Mouse (Mus musculus) spleen, adult 2 months (tissue): ENCODE measurements around the gene Arhgap21. TPM values are rescaled to one million over a fixed set of nuclear protein-coding genes. Genes with fewer than 3 reads are reported as not detected.

Experiments used
- DNase-seq, 2 experiments: peaks; one replicate each; pipeline versions ENCODE4 v3.0.0 to v3.0.0-alpha.2; 2012 to 2021; ENCODE audit warnings: low spot score in 2 of 2, low read depth in 1 of 2
- H3K27ac ChIP-seq: fragments of 200-500 bp; 2 replicates; pipeline ENCODE4 v1.5.1; 2012; ENCODE audit warnings: low read length, inconsistent platforms; ENCODE audit not compliant: insufficient read depth
- H3K27me3 ChIP-seq: fragments of 200-500 bp; 2 replicates; pipeline ENCODE4 v1.6.1; 2012; ENCODE audit warnings: mild to moderate bottlenecking, moderate library complexity, low read length, inconsistent platforms; ENCODE audit not compliant: control insufficient read depth, insufficient read depth
- H3K36me3 ChIP-seq: fragments of 200-500 bp; 2 replicates; pipeline ENCODE4 v1.6.1; 2012; ENCODE audit warnings: mild to moderate bottlenecking, low read length, inconsistent platforms; ENCODE audit not compliant: control insufficient read depth, insufficient read depth
- H3K4me1 ChIP-seq: fragments of 200-500 bp; 2 replicates; pipeline ENCODE4 v1.6.1; 2011; ENCODE audit warnings: inconsistent platforms; ENCODE audit not compliant: control insufficient read depth, insufficient read depth, insufficient read length
- H3K4me3 ChIP-seq: fragments of 200-500 bp; 2 replicates; pipeline ENCODE4 v1.5.1; 2011; ENCODE audit warnings: mild to moderate bottlenecking, inconsistent platforms; ENCODE audit not compliant: insufficient read depth, insufficient read length; ENCODE audit errors: extremely low read depth
- CTCF ChIP-seq: fragments of 200-500 bp; IDR thresholded peaks from 2 replicates; pipeline ENCODE4 v1.5.1; 2011; ENCODE audit warnings: mild to moderate bottlenecking, inconsistent platforms; ENCODE audit not compliant: insufficient read depth, insufficient read length, insufficient replicate concordance; ENCODE audit errors: extremely low read depth
- POLR2A ChIP-seq: fragments of 200-500 bp; IDR thresholded peaks from 2 replicates; pipeline ENCODE4 v1.6.1; 2011; ENCODE audit warnings: low read depth, low read length, inconsistent platforms
- WGBS: fragments of 180-500 bp; shearing (Covaris S2); methylation state at CpG from one replicate; pipeline ENCODE4 v1.1.7; 2018; 5-methylcytosine and 5-hydroxymethylcytosine counted together
- polyA plus RNA-seq: library from polyadenylated mRNA; depleted of rRNA; stranded (reverse); fragments of >200 nt; gene quantifications from 2 replicates; pipeline ENCODE4 v1.2.3, GENCODE M21; 2012

The Arhgap21 gene
- polyA plus RNA-seq, 1 experiment = 3.4 TPM

- 47% methylated on average over 13 of the region's 13 CpGs for WGBS
- H3K4me3 ChIP-seq = peak overlapping the region; percentile 78
- DNase-seq = no peak
- TF ChIP-seq CTCF = no peak
- TF ChIP-seq POLR2A = no peak
- H3K27me3 ChIP-seq = peaks cover 3% of the 10 kb centered on the region; the same call in 1 of the 2 replicates
- peaks cover 4% of the 10 kb centered on the region for H3K4me1 ChIP-seq
- H3K27ac ChIP-seq = no peak overlapping the region
- H3K36me3 ChIP-seq = no peaks in the 10 kb centered on the region
These were observed 1.5 kb downstream of the Arhgap21 start for GRCm38 (mm10) chr2:20967101-20967645.

GRCm38 (mm10) chr2:20966176-20967100 lies 2.2 kb downstream of the Arhgap21 start:
- 62% methylated on average over 18 of the region's 18 CpGs for WGBS
- peaks cover 3% of the 10 kb centered on the region; the same call in 1 of the 2 replicates for H3K27me3 ChIP-seq
- no peak overlapping the region for H3K4me3 ChIP-seq
- TF ChIP-seq POLR2A (no peak), CTCF (no peak)
- H3K4me1 ChIP-seq = peaks cover 8% of the 10 kb centered on the region
- no peak overlapping the region for H3K27ac ChIP-seq
- DNase-seq = no peak
- H3K36me3 ChIP-seq = no peaks in the 10 kb centered on the region

- H3K27ac ChIP-seq = no peak overlapping the region
- peaks cover 3% of the 10 kb centered on the region; the same call in 1 of the 2 replicates for H3K27me3 ChIP-seq
- no peak overlapping the region for H3K4me3 ChIP-seq
- no peak for DNase-seq
- peaks cover 8% of the 10 kb centered on the region for H3K4me1 ChIP-seq
- no peaks in the 10 kb centered on the region for H3K36me3 ChIP-seq
- WGBS = 83% methylated on average over 3 of the region's 3 CpGs
- TF ChIP-seq CTCF (no peak), POLR2A (no peak)
These were observed 3.3 kb downstream of the Arhgap21 start for GRCm38 (mm10) chr2:20965361-20965760.

- H3K36me3 ChIP-seq = no peaks in the 10 kb centered on the region
- H3K27ac ChIP-seq = no peak overlapping the region
- no peak overlapping the region for H3K4me3 ChIP-seq
- TF ChIP-seq CTCF (no peak), POLR2A (no peak)
- H3K4me1 ChIP-seq = peaks cover 8% of the 10 kb centered on the region
- DNase-seq = no peak
- H3K27me3 ChIP-seq = peaks cover 3% of the 10 kb centered on the region; the same call in 1 of the 2 replicates
These were observed 4.2 kb downstream of the Arhgap21 start for GRCm38 (mm10) chr2:20964461-20964860.

GRCm38 (mm10) chr2:20963226-20963805 lies 5.4 kb downstream of the Arhgap21 start:
- 85% methylated on average over 5 of the region's 5 CpGs for WGBS
- H3K27ac ChIP-seq = no peak overlapping the region
- TF ChIP-seq CTCF = no peak
- TF ChIP-seq POLR2A = no peak
- 0 out of 2 replicates have a peak, but pooled peaks cover 2% of the 10 kb centered on the region for H3K27me3 ChIP-seq
- H3K4me3 ChIP-seq = no peak overlapping the region
- no peak for DNase-seq
- peaks cover 8% of the 10 kb centered on the region; the same call in 1 of the 2 replicates for H3K4me1 ChIP-seq
- no peaks in the 10 kb centered on the region for H3K36me3 ChIP-seq

GRCm38 (mm10) chr2:20962284-20962683 lies 6.4 kb downstream of the Arhgap21 start:
- no peak for TF ChIP-seq CTCF
- no peak for TF ChIP-seq POLR2A
- H3K4me1 ChIP-seq = peaks cover 8% of the 10 kb centered on the region; the same call in 1 of the 2 replicates
- H3K27me3 ChIP-seq = no peaks in the 10 kb centered on the region
- no peaks in the 10 kb centered on the region for H3K36me3 ChIP-seq
- WGBS = 43% methylated on average over 2 of the region's 2 CpGs
- DNase-seq = no peak
- H3K27ac ChIP-seq = no peak overlapping the region
- H3K4me3 ChIP-seq = no peak overlapping the region
